Mouse (Mus musculus): ENCODE data around the gene Slc30a1. TPM values are rescaled to one million over a fixed set of nuclear protein-coding genes. Genes with fewer than 3 reads are reported as not detected.

The Slc30a1 gene
- polyA plus RNA-seq, 1 experiment from 2014 or later, result 3.1 TPM

DNA sequence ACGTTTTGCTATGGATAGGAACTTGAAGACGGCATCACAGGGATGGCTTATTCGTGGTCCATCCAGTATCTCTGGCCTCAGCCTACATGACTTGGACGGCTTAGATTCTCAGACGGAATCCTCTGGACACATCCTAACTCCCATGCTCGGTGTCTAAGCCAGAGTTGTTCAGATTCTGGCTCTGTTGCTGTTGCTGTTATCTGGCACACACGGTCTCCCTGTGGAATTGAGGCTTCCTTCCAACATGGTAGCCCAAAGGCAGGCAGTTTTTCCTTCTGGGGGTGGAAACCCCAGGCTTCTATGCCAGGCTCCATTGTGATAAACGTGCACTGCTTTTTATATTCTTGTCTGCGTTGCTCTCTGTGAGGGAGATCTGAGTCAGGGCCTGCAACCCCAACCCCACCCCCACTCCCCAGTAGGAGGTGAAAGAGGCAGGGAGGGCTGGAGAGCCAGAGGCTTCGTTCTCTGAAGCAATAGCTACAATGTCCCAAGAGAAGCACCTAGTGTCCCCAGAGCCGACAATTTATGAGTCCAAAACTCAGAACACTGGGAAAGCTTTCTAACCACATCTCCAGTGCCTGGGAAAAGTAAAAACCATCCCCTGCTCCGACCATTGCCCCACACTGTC lies 23.4 kb downstream of the Slc30a1 start:
- WGBS, result 54% methylated on average over 12 of the region's 12 CpGs
- no peaks in the 10 kb centered on the region for H3K27me3 ChIP-seq (ENCODE audit: control insufficient read depth, insufficient read depth, low read length)
- H3K27ac ChIP-seq (replicated peaks in 1 of 2; ENCODE audit: control insufficient read depth in 1 of 2, insufficient read depth in 1 of 2, low read depth in 2 of 2, low read length in 2 of 2), result 0 out of 4 replicates have a peak overlapping the region, but pooled peaks of 1 of the 2 experiments have one; percentile 28
- H3K4me2 ChIP-seq (ENCODE audit: low read length), result no peak overlapping the region
- ATAC-seq (ENCODE audit: insufficient number of reproducible peaks, insufficient read depth, low FRiP score, low read depth), result no peak
- H3K36me3 ChIP-seq (ENCODE audit: control insufficient read depth, insufficient read depth, low read length), result no peaks in the 10 kb centered on the region
- H3K9ac ChIP-seq (ENCODE audit: low read length), result no peak overlapping the region
- H3K4me3 ChIP-seq (ENCODE audit: control insufficient read depth in 1 of 2, insufficient read depth in 1 of 2, low read depth in 1 of 2, low read length in 2 of 2), result no peak overlapping the region
- peaks cover 3 to 5% of the 10 kb centered on the region in 2 experiments; a peak in 3 of 4 replicates for H3K4me1 ChIP-seq (ENCODE audit: control insufficient read depth in 2 of 2, insufficient read depth in 2 of 2, low read length in 2 of 2)
- no peaks in the 10 kb centered on the region for H3K9me3 ChIP-seq (ENCODE audit: control insufficient read depth, low read length)

DNA sequence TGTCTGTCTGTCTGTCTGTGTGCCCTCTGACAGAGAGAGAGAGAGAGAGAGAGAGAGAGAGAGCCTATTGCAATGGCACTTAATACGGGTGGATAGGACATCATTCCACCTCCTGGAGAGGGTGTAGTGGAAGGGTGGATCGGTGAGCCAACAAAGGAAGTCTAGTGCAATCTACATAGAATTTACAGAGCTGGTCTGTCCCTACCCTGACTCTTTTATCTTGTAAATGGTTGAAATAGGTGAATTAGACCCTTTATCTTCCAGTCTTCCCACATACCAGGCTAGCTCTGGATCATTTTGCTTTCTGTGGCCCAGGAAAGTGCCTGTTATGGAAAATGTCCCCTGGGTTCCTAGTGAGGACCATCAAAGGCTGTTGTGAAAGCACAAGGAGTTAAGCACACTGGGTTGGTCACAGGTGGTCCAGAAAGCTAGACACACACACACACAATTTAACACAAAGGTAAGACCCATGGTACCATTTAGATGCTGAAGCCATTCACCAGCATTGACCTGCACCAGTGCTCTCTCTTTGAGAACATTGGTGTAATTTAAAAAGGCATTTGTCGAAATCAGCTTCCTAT lies 24.0 kb downstream of the Slc30a1 start:
- Histone ChIP-seq H3K4me2 (ENCODE audit: low read length) (no peak overlapping the region), H3K4me1 (ENCODE audit: control insufficient read depth in 2 of 2, insufficient read depth in 2 of 2, low read length in 2 of 2) (peaks cover 3 to 5% of the 10 kb centered on the region in 2 experiments; a peak in 3 of 4 replicates), H3K9ac (ENCODE audit: low read length) (no peak overlapping the region), H3K4me3 (ENCODE audit: control insufficient read depth in 1 of 2, insufficient read depth in 1 of 2, low read depth in 1 of 2, low read length in 2 of 2) (no peak overlapping the region), H3K36me3 (ENCODE audit: control insufficient read depth, insufficient read depth, low read length) (no peaks in the 10 kb centered on the region), H3K9me3 (ENCODE audit: control insufficient read depth, low read length) (no peaks in the 10 kb centered on the region), H3K27me3 (ENCODE audit: control insufficient read depth, insufficient read depth, low read length) (no peaks in the 10 kb centered on the region), H3K27ac (replicated peaks in 1 of 2; ENCODE audit: control insufficient read depth in 1 of 2, insufficient read depth in 1 of 2, low read depth in 2 of 2, low read length in 2 of 2) (no peak overlapping the region)
- 73% methylated on average over 3 of the region's 3 CpGs for WGBS
- no peak for ATAC-seq (ENCODE audit: insufficient number of reproducible peaks, insufficient read depth, low FRiP score, low read depth)

DNA sequence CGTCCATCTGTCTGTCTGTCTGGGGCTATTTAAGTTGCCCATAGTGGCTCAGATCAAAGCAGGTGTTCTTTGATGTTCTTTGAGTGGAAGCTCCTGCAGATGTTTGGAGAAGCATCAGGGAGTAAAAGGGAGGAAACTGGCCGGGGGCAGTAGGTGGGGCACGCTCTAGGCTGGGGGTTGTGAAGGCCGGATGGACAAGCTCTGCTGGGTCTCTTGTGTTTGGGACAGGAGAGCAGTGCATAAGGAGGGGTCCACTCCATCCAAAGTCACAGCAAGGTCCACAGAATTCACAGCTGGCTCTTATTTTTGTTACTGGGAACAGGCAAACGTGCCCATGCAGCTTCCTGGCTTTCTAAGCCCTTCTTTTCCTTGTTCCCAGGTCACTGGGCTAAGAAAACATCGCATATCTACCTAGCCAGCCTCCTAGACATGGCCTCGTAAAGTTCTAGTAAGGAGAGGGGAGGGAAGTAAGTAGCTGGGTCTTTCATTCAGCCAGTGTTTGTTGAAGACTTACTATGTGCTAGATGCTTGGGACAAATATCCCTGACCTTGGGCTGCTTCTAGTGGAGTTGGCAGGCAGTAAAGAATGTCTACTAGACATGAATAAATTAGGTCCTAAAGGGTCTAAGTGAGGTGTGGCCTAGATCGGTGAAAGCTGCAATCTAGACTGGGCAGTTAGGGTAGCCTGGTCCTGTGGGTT lies 25.9 kb downstream of the Slc30a1 start:
- H3K9ac ChIP-seq (ENCODE audit: low read length), result no peak overlapping the region
- 73% methylated on average over 8 of the region's 8 CpGs for WGBS
- no peak overlapping the region for H3K27ac ChIP-seq (replicated peaks in 1 of 2; ENCODE audit: control insufficient read depth in 1 of 2, insufficient read depth in 1 of 2, low read depth in 2 of 2, low read length in 2 of 2)
- H3K4me3 ChIP-seq (ENCODE audit: control insufficient read depth in 1 of 2, insufficient read depth in 1 of 2, low read depth in 1 of 2, low read length in 2 of 2), result no peak overlapping the region
- H3K4me2 ChIP-seq (ENCODE audit: low read length), result no peak overlapping the region
- ATAC-seq (ENCODE audit: insufficient number of reproducible peaks, insufficient read depth, low FRiP score, low read depth), result no peak
- H3K4me1 ChIP-seq (ENCODE audit: control insufficient read depth in 2 of 2, insufficient read depth in 2 of 2, low read length in 2 of 2), result peaks cover 3 to 5% of the 10 kb centered on the region in 2 experiments; a peak in 3 of 4 replicates
- H3K36me3 ChIP-seq (ENCODE audit: control insufficient read depth, insufficient read depth, low read length), result no peaks in the 10 kb centered on the region
- H3K9me3 ChIP-seq (ENCODE audit: control insufficient read depth, low read length), result no peaks in the 10 kb centered on the region
- no peaks in the 10 kb centered on the region for H3K27me3 ChIP-seq (ENCODE audit: control insufficient read depth, insufficient read depth, low read length)

DNA sequence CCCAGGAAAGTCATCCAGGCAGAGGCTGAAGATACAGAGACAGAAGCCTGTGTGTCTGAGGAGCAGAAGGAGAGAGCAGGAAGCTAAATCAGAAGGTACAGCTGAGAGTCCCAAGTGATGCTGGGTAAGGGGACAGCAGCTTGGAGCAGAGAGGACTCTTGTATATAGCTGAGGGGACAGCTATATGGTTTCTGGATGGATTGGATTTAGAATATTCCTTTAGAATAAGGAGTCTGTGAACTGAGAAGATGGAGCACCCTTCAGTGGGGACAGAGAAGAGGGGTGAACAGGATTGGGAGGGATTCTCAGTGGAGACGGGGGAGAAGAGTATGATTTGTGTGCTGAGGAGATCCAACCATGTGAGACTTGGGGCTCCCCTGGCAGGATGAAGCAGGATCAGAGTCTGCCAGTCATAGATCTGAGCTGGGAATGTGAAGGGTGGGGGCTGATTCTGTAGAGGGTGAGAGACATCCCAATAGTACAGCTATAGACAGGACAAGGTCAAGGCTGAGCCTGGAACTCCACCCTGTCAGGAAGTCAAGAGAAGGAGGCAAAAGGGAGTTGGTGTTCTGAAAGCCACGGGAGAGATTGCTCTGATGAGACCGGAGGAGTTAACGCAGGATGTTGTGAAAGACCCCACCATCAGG lies 26.5 kb downstream of the Slc30a1 start:
- Histone ChIP-seq H3K36me3 (ENCODE audit: control insufficient read depth, insufficient read depth, low read length) (no peaks in the 10 kb centered on the region), H3K9me3 (ENCODE audit: control insufficient read depth, low read length) (no peaks in the 10 kb centered on the region), H3K4me3 (ENCODE audit: control insufficient read depth in 1 of 2, insufficient read depth in 1 of 2, low read depth in 1 of 2, low read length in 2 of 2) (no peak overlapping the region), H3K4me2 (ENCODE audit: low read length) (no peak overlapping the region), H3K9ac (ENCODE audit: low read length) (no peak overlapping the region), H3K4me1 (ENCODE audit: control insufficient read depth in 2 of 2, insufficient read depth in 2 of 2, low read length in 2 of 2) (peaks cover 3 to 5% of the 10 kb centered on the region in 2 experiments; a peak in 3 of 4 replicates), H3K27ac (replicated peaks in 1 of 2; ENCODE audit: control insufficient read depth in 1 of 2, insufficient read depth in 1 of 2, low read depth in 2 of 2, low read length in 2 of 2) (no peak overlapping the region), H3K27me3 (ENCODE audit: control insufficient read depth, insufficient read depth, low read length) (no peaks in the 10 kb centered on the region)
- no peak for ATAC-seq (ENCODE audit: insufficient number of reproducible peaks, insufficient read depth, low FRiP score, low read depth)
- 67% methylated on average over 4 of the region's 4 CpGs for WGBS

DNA sequence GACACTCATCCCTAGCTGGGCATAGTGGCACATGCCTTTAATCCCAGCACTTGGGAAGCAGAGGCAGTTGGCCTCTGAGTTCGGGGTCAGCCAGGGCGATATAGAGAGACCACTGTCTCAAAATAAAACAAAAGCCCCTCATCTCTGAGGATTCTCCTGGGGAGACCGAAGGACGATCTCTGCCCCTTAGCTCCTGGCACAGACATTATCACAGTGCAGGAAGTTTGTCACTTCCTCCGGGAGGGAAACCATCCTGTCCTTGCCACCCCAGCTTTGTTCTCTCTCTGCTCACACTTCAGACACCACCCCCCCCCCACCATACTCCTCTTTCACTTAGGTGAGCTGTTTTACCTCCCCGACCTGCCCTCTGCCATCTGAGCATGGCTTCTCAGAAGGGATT lies 37.1 kb downstream of the Slc30a1 start:
- Histone ChIP-seq H3K27me3 (ENCODE audit: control insufficient read depth, insufficient read depth, low read length) (no peaks in the 10 kb centered on the region), H3K4me2 (ENCODE audit: low read length) (no peak overlapping the region), H3K27ac (replicated peaks in 1 of 2; ENCODE audit: control insufficient read depth in 1 of 2, insufficient read depth in 1 of 2, low read depth in 2 of 2, low read length in 2 of 2) (no peak overlapping the region), H3K4me1 (ENCODE audit: control insufficient read depth in 2 of 2, insufficient read depth in 2 of 2, low read length in 2 of 2) (peaks cover 0 to 2% of the 10 kb centered on the region in 2 experiments; a peak in 2 of 4 replicates), H3K9ac (ENCODE audit: low read length) (no peak overlapping the region), H3K9me3 (ENCODE audit: control insufficient read depth, low read length) (no peaks in the 10 kb centered on the region), H3K4me3 (ENCODE audit: control insufficient read depth in 1 of 2, insufficient read depth in 1 of 2, low read depth in 1 of 2, low read length in 2 of 2) (no peak overlapping the region), H3K36me3 (ENCODE audit: control insufficient read depth, insufficient read depth, low read length) (no peaks in the 10 kb centered on the region)
- WGBS, result 62% methylated on average over 6 of the region's 6 CpGs
- no peak for ATAC-seq (ENCODE audit: insufficient number of reproducible peaks, insufficient read depth, low FRiP score, low read depth)

DNA sequence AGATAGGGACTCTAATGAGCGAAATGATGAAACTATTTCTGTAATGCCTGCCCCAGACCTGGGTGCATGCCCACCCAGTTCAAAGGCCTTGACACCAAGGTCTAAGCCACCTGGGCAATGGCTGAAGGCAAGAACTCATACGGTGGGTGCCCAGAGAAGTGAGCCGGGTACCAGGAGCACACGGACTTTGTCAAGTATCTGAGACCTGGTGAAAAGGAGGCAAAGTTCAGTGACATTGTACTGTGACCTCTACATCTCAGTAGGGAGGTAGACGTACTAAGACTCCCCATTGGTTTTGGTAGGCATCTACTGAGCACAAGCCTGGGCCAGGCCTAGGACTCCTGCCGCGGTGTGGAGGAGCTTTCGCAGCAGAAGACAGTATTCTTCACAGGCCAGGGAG lies 38.8 kb downstream of the Slc30a1 start:
- no peak for ATAC-seq (ENCODE audit: insufficient number of reproducible peaks, insufficient read depth, low FRiP score, low read depth)
- H3K27ac ChIP-seq (replicated peaks in 1 of 2; ENCODE audit: control insufficient read depth in 1 of 2, insufficient read depth in 1 of 2, low read depth in 2 of 2, low read length in 2 of 2), result no peak overlapping the region
- H3K4me2 ChIP-seq (ENCODE audit: low read length), result no peak overlapping the region
- H3K9me3 ChIP-seq (ENCODE audit: control insufficient read depth, low read length), result no peaks in the 10 kb centered on the region
- WGBS, result 89% methylated on average over 8 of the region's 8 CpGs
- no peaks in the 10 kb centered on the region for H3K27me3 ChIP-seq (ENCODE audit: control insufficient read depth, insufficient read depth, low read length)
- no peak overlapping the region for H3K4me3 ChIP-seq (ENCODE audit: control insufficient read depth in 1 of 2, insufficient read depth in 1 of 2, low read depth in 1 of 2, low read length in 2 of 2)
- peaks cover 0 to 2% of the 10 kb centered on the region in 2 experiments; a peak in 2 of 4 replicates for H3K4me1 ChIP-seq (ENCODE audit: control insufficient read depth in 2 of 2, insufficient read depth in 2 of 2, low read length in 2 of 2)
- no peak overlapping the region for H3K9ac ChIP-seq (ENCODE audit: low read length)
- H3K36me3 ChIP-seq (ENCODE audit: control insufficient read depth, insufficient read depth, low read length), result no peaks in the 10 kb centered on the region

DNA sequence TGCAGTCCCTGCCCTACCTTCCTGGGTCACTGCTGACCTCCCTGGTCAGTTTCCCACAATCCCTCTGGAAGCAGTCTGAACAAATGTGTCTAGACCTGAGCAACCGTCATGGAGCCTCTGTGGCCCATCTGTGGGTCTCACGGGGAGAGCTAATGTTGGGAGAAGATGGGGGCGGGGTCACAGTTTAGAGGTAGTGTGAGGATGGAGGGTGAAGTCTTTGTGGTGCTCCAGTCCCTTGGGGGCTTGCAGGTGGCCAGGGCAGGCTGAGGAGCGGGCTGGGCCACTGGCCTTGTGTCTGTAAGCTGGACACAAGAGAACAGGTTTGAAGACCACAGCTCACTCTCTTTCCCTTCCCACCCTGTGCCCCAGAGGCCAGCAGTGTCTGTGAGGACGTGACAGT lies 39.2 kb downstream of the Slc30a1 start:
- 76% methylated on average over 5 of the region's 5 CpGs for WGBS
- ATAC-seq (ENCODE audit: insufficient number of reproducible peaks, insufficient read depth, low FRiP score, low read depth), result no peak

More for the DNA sequence above, 39.2 kb downstream of the Slc30a1 start:
- H3K27me3 ChIP-seq (ENCODE audit: control insufficient read depth, insufficient read depth, low read length), result no peaks in the 10 kb centered on the region
- no peaks in the 10 kb centered on the region for H3K9me3 ChIP-seq (ENCODE audit: control insufficient read depth, low read length)
- H3K27ac ChIP-seq (replicated peaks in 1 of 2; ENCODE audit: control insufficient read depth in 1 of 2, insufficient read depth in 1 of 2, low read depth in 2 of 2, low read length in 2 of 2), result no peak overlapping the region
- H3K36me3 ChIP-seq (ENCODE audit: control insufficient read depth, insufficient read depth, low read length), result no peaks in the 10 kb centered on the region
- H3K4me3 ChIP-seq (ENCODE audit: control insufficient read depth in 1 of 2, insufficient read depth in 1 of 2, low read depth in 1 of 2, low read length in 2 of 2), result no peak overlapping the region
- H3K4me2 ChIP-seq (ENCODE audit: low read length), result no peak overlapping the region
- no peak overlapping the region for H3K9ac ChIP-seq (ENCODE audit: low read length)
- peaks cover 0 to 2% of the 10 kb centered on the region in 2 experiments; a peak in 2 of 4 replicates for H3K4me1 ChIP-seq (ENCODE audit: control insufficient read depth in 2 of 2, insufficient read depth in 2 of 2, low read length in 2 of 2)
